Mouse (Mus musculus): ENCODE data around the gene Hivep2. TPM values are rescaled to one million over a fixed set of nuclear protein-coding genes. Genes with fewer than 3 reads are reported as not detected.

The Hivep2 gene
- polyA plus RNA-seq, 1 experiment from 2014 or later, result 7.9 TPM

DNA sequence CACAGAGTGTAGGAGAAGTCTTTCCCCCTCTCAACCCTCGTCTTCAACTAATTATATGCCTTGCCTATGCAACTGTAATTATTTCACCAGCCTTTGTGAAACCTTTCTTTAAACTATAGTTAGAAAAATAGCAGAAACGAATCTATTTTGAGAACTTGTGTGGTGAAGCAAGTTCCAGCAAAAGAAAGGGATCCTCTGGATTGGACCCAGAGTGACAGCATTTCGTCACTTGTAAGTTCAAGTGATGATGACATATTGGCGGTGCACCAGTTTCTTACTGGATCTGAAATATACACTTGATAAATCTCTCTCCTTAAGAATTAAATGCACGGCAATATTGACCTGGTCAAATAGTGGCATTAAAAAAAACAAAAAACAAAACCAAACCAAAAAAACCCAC is 136.1 kb downstream of the Hivep2 start:
- no peak overlapping the region for H3K4me2 ChIP-seq (replicated peaks; ENCODE audit: low read depth, low read length)
- H3K27ac ChIP-seq (ENCODE audit: low read depth, low read length), result no peak overlapping the region
- ATAC-seq (ENCODE audit: low FRiP score, low TSS enrichment), result no peak
- no peaks in the 10 kb centered on the region for H3K36me3 ChIP-seq (ENCODE audit: control insufficient read depth, insufficient read depth, low read length)
- no peaks in the 10 kb centered on the region for H3K27me3 ChIP-seq (ENCODE audit: control insufficient read depth, insufficient read depth, low read length)
- H3K4me1 ChIP-seq (ENCODE audit: control insufficient read depth, insufficient read depth, low read length), result no peaks in the 10 kb centered on the region
- 88% methylated on average over 5 of the region's 5 CpGs for WGBS
- no peaks in the 10 kb centered on the region for H3K9me3 ChIP-seq (ENCODE audit: control insufficient read depth, low read length)
- H3K9ac ChIP-seq (ENCODE audit: low read depth, low read length), result no peak overlapping the region
- H3K4me3 ChIP-seq (ENCODE audit: low read length), result no peak overlapping the region

DNA sequence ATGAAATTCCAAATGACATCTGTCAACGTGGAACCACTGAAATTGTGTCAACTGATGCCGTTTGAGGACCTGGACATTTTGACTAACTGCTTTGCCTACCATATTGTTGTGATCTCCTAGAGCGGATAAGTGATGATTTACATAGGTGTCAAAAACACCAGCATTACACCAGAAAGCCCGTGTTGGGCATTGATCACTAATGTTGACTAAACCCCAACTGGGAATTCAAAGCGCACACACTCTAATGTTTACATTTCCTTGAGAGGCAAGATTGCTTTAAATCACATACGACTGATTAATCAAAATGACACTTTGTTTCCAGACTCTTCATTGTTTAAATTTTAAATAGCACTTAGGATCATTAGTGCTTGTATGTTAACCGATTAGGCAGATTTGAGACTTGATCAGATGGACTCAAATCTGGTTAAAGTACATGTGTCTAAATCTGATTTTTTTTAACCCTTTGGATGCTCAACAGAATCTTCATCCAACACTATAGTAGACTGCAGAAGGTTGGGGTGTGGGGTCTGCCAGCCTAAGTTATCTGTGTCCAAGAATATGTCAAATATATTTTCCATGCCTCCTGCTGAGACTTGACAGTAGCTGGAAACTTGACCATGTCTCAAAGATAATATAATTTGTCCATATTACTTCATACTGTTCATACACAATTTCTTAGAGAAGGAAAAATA is 142.3 kb downstream of the Hivep2 start:
- no peaks in the 10 kb centered on the region for H3K27me3 ChIP-seq (ENCODE audit: control insufficient read depth, insufficient read depth, low read length)
- no peak overlapping the region for H3K27ac ChIP-seq (ENCODE audit: low read depth, low read length)
- 64% methylated on average over 7 of the region's 7 CpGs for WGBS

DNA sequence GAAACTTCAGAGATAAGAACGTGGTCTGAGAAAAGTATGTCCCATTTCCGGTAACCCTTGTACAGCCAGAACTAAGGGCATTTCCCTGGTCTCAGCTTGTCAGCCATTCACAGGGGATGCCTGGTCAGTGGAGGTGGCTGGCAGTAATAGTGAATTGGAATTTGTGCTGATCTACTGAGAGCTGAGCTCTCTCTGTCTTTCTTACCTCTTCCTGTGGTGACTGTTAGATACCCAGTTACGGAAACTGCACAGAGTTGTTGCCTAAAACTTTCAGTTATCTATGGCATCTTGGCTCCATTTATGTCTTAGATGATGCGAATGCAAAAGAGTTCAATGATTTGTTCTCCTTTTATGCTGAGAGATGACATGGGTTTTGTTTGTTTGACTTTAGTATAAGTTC is 150.0 kb downstream of the Hivep2 start:
- WGBS, result 69% methylated on average over 4 of the region's 4 CpGs

More for the DNA sequence above, 142.3 kb downstream of the Hivep2 start:
- Histone ChIP-seq H3K4me3 (ENCODE audit: low read length) (no peak overlapping the region), H3K9me3 (ENCODE audit: control insufficient read depth, low read length) (no peaks in the 10 kb centered on the region), H3K36me3 (ENCODE audit: control insufficient read depth, insufficient read depth, low read length) (no peaks in the 10 kb centered on the region), H3K9ac (ENCODE audit: low read depth, low read length) (no peak overlapping the region), H3K4me1 (ENCODE audit: control insufficient read depth, insufficient read depth, low read length) (no peaks in the 10 kb centered on the region), H3K4me2 (replicated peaks; ENCODE audit: low read depth, low read length) (no peak overlapping the region)
- no peak for ATAC-seq (ENCODE audit: low FRiP score, low TSS enrichment)

DNA sequence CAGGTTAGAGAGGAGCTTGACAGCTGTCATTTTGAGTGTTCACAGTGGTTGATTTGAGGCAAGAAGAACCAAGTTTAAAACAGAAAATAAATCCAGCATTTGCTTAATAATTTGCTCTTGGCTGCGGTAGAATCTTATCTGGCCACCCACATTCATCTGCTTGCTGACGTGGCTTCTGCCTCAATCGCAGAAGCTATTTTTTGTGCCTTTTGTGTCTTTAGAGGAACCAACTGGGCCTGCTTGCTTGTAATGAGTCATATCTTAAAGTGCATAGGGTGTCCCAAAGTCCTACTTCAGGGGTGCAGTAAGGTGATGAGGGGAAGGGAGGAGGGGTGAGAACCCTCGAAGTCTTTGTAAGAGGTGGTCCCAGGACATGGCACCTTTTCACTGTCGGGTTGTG is 151.1 kb downstream of the Hivep2 start:
- Histone ChIP-seq H3K36me3 (ENCODE audit: control insufficient read depth, insufficient read depth, low read length) (no peaks in the 10 kb centered on the region), H3K4me1 (ENCODE audit: control insufficient read depth, insufficient read depth, low read length) (no peaks in the 10 kb centered on the region), H3K4me2 (replicated peaks; ENCODE audit: low read depth, low read length) (no peak overlapping the region), H3K27ac (ENCODE audit: low read depth, low read length) (no peak overlapping the region), H3K9me3 (ENCODE audit: control insufficient read depth, low read length) (no peaks in the 10 kb centered on the region), H3K27me3 (ENCODE audit: control insufficient read depth, insufficient read depth, low read length) (no peaks in the 10 kb centered on the region), H3K9ac (ENCODE audit: low read depth, low read length) (no peak overlapping the region), H3K4me3 (ENCODE audit: low read length) (no peak overlapping the region)
- 86% methylated on average over 5 of the region's 5 CpGs for WGBS
- no peak for ATAC-seq (ENCODE audit: low FRiP score, low TSS enrichment)

More for the DNA sequence above, 150.0 kb downstream of the Hivep2 start:
- Histone ChIP-seq H3K4me1 (ENCODE audit: control insufficient read depth, insufficient read depth, low read length) (no peaks in the 10 kb centered on the region), H3K9me3 (ENCODE audit: control insufficient read depth, low read length) (no peaks in the 10 kb centered on the region), H3K27ac (ENCODE audit: low read depth, low read length) (no peak overlapping the region), H3K4me2 (replicated peaks; ENCODE audit: low read depth, low read length) (no peak overlapping the region), H3K4me3 (ENCODE audit: low read length) (no peak overlapping the region), H3K27me3 (ENCODE audit: control insufficient read depth, insufficient read depth, low read length) (no peaks in the 10 kb centered on the region), H3K36me3 (ENCODE audit: control insufficient read depth, insufficient read depth, low read length) (no peaks in the 10 kb centered on the region), H3K9ac (ENCODE audit: low read depth, low read length) (no peak overlapping the region)
- no peak for ATAC-seq (ENCODE audit: low FRiP score, low TSS enrichment)

DNA sequence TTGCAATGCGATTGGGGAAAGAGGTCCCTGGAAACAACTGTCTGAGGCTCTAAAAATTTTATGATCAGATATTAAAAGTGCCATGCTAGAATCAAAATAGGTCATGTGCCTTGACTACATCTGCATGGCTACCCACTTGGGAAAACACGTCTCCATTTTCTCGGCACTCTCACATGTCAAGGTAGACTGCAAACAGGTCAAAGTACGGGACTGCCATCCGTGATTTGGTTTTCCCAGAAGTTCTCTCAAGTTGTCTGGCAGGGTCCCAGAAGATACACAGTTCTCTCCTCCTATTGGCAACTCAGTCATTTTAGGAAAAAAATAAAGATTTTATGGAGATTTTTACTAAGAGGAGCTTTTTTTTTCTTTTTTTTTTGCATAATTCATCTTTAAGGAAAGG is 153.3 kb downstream of the Hivep2 start:
- H3K36me3 ChIP-seq (ENCODE audit: control insufficient read depth, insufficient read depth, low read length), result no peaks in the 10 kb centered on the region
- H3K27me3 ChIP-seq (ENCODE audit: control insufficient read depth, insufficient read depth, low read length), result no peaks in the 10 kb centered on the region
- H3K9ac ChIP-seq (ENCODE audit: low read depth, low read length), result no peak overlapping the region
- no peaks in the 10 kb centered on the region for H3K4me1 ChIP-seq (ENCODE audit: control insufficient read depth, insufficient read depth, low read length)
- no peak for ATAC-seq (ENCODE audit: low FRiP score, low TSS enrichment)
- no peak overlapping the region for H3K27ac ChIP-seq (ENCODE audit: low read depth, low read length)
- WGBS, result 81% methylated on average over 5 of the region's 5 CpGs
- H3K4me2 ChIP-seq (replicated peaks; ENCODE audit: low read depth, low read length), result no peak overlapping the region
- H3K4me3 ChIP-seq (ENCODE audit: low read length), result no peak overlapping the region
- H3K9me3 ChIP-seq (ENCODE audit: control insufficient read depth, low read length), result no peaks in the 10 kb centered on the region

DNA sequence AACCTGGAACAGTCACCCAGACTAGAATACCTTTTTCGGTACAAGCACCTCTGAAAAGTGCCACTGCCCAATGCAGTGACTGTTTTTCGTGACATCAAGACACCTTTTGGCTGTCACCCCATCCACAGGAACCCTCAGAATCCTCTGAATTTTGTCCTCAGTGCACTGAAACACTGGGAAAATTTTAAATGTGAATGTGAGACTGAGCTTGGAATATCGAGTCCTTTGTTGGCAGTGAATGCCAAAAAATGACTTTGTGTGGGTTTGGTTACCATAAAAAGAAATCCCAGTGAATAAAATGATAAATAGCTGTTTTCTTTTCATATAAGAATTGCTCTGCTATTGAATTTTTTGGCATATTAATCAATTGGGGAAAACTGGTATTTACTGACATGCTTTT is 154.6 kb downstream of the Hivep2 start:
- Histone ChIP-seq H3K27me3 (ENCODE audit: control insufficient read depth, insufficient read depth, low read length) (no peaks in the 10 kb centered on the region), H3K9me3 (ENCODE audit: control insufficient read depth, low read length) (no peaks in the 10 kb centered on the region), H3K4me3 (ENCODE audit: low read length) (no peak overlapping the region), H3K36me3 (ENCODE audit: control insufficient read depth, insufficient read depth, low read length) (no peaks in the 10 kb centered on the region), H3K27ac (ENCODE audit: low read depth, low read length) (no peak overlapping the region), H3K4me1 (ENCODE audit: control insufficient read depth, insufficient read depth, low read length) (no peaks in the 10 kb centered on the region), H3K9ac (ENCODE audit: low read depth, low read length) (no peak overlapping the region), H3K4me2 (replicated peaks; ENCODE audit: low read depth, low read length) (no peak overlapping the region)
- 96% methylated on average over 3 of the region's 3 CpGs for WGBS
- ATAC-seq (ENCODE audit: low FRiP score, low TSS enrichment), result no peak

DNA sequence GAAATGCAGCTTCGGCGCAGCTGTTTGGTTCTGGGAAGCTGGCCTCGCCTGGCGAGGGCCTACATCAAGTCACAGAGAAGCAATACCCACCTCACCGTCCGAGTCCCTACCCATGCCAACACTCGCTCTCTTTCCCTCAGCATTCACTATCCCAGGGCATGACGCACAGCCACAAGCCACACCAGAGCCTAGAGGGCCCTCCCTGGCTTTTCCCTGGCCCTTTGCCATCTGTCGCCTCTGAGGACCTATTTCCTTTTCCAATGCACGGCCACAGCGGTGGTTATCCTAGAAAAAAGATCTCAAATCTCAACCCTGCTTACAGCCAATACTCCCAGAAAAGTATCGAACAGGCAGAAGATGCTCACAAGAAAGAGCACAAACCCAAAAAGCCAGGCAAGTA is 162.0 kb downstream of the Hivep2 start:
- Histone ChIP-seq H3K4me1 (ENCODE audit: control insufficient read depth, insufficient read depth, low read length) (no peaks in the 10 kb centered on the region), H3K36me3 (ENCODE audit: control insufficient read depth, insufficient read depth, low read length) (peaks cover 8% of the 10 kb centered on the region; the same call in 1 of the 2 replicates), H3K27ac (ENCODE audit: low read depth, low read length) (no peak overlapping the region), H3K9ac (ENCODE audit: low read depth, low read length) (no peak overlapping the region), H3K27me3 (ENCODE audit: control insufficient read depth, insufficient read depth, low read length) (no peaks in the 10 kb centered on the region), H3K9me3 (ENCODE audit: control insufficient read depth, low read length) (no peaks in the 10 kb centered on the region), H3K4me3 (ENCODE audit: low read length) (no peak overlapping the region), H3K4me2 (replicated peaks; ENCODE audit: low read depth, low read length) (no peak overlapping the region)
- no peak for ATAC-seq (ENCODE audit: low FRiP score, low TSS enrichment)
- WGBS, result 93% methylated on average over 12 of the region's 12 CpGs

DNA sequence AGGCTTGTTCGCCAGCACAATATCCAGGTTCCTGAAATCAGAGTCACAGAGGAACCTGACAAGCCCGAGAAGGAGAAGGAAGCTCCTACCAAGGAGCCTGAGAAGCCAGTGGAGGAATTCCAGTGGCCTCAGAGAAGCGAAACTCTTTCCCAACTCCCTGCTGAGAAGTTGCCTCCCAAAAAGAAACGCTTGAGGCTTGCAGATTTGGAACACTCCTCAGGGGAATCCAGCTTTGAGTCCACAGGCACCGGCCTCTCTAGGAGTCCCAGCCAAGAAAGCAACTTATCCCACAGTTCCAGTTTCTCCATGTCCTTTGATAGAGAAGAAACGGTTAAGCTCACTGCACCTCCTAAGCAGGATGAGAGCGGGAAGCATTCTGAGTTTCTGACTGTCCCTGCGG is 164.4 kb downstream of the Hivep2 start:
- H3K4me2 ChIP-seq (replicated peaks; ENCODE audit: low read depth, low read length), result no peak overlapping the region
- no peaks in the 10 kb centered on the region for H3K27me3 ChIP-seq (ENCODE audit: control insufficient read depth, insufficient read depth, low read length)
- no peaks in the 10 kb centered on the region for H3K4me1 ChIP-seq (ENCODE audit: control insufficient read depth, insufficient read depth, low read length)
- no peak overlapping the region for H3K9ac ChIP-seq (ENCODE audit: low read depth, low read length)
- no peak overlapping the region for H3K27ac ChIP-seq (ENCODE audit: low read depth, low read length)
- H3K36me3 ChIP-seq (ENCODE audit: control insufficient read depth, insufficient read depth, low read length), result peaks cover 8% of the 10 kb centered on the region; the same call in 1 of the 2 replicates
- no peak for ATAC-seq (ENCODE audit: low FRiP score, low TSS enrichment)
- no peaks in the 10 kb centered on the region for H3K9me3 ChIP-seq (ENCODE audit: control insufficient read depth, low read length)
- 74% methylated on average over 8 of the region's 8 CpGs for WGBS
- H3K4me3 ChIP-seq (ENCODE audit: low read length), result no peak overlapping the region

DNA sequence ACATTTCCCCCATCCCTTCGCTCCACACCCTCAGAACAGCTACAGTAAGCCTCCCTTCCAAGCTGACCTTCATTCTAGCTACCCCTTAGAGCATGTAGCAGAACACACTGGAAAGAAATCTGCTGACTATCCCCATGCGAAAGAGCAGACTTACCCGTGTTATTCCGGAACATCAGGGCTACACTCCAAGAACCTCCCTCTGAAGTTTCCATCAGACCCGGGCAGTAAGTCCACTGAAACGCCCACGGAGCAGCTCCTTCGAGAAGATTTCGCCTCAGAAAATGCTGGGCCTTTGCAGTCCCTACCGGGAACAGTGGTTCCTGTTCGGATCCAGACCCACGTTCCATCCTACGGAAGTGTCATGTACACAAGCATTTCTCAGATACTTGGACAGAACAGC is 165.4 kb downstream of the Hivep2 start:
- Histone ChIP-seq H3K27ac (ENCODE audit: low read depth, low read length) (no peak overlapping the region), H3K9me3 (ENCODE audit: control insufficient read depth, low read length) (no peaks in the 10 kb centered on the region), H3K4me3 (ENCODE audit: low read length) (no peak overlapping the region), H3K4me2 (replicated peaks; ENCODE audit: low read depth, low read length) (no peak overlapping the region), H3K4me1 (ENCODE audit: control insufficient read depth, insufficient read depth, low read length) (no peaks in the 10 kb centered on the region), H3K9ac (ENCODE audit: low read depth, low read length) (no peak overlapping the region), H3K36me3 (ENCODE audit: control insufficient read depth, insufficient read depth, low read length) (peaks cover 8% of the 10 kb centered on the region; the same call in 1 of the 2 replicates), H3K27me3 (ENCODE audit: control insufficient read depth, insufficient read depth, low read length) (no peaks in the 10 kb centered on the region)
- no peak for ATAC-seq (ENCODE audit: low FRiP score, low TSS enrichment)
- 95% methylated on average over 13 of the region's 13 CpGs for WGBS

Data from kidney, embryonic 14.5 days (tissue).